Mouse (Mus musculus) lung, postnatal 0 days (tissue): Measurements from ENCODE around the gene Gramd4. TPM values are rescaled to one million over a fixed set of nuclear protein-coding genes. Genes with fewer than 3 reads are reported as not detected.

ENCODE experiments used
- ATAC-seq: fragments of 200-750 bp; cut with Nextera tagmentation; 2 replicates; pipeline ENCODE4 v1.8.0; 2017; ENCODE audit warnings: moderate library complexity
- DNase-seq: peaks from one replicate; pipeline ENCODE4 v3.0.0-alpha.2; 2016; ENCODE audit warnings: low spot score
- H3K27ac ChIP-seq: fragments of 300-500 bp; sonication (generic); 2 replicates; pipeline ENCODE4 v1.5.1; 2014; ENCODE audit warnings: antibody characterized with exemption, mild to moderate bottlenecking, low read length, mixed read lengths
- H3K27me3 ChIP-seq: fragments of 300-500 bp; sonication (generic); replicated peaks from 2 replicates; pipeline ENCODE4 v1.6.1; 2014; ENCODE audit warnings: low read length, mixed read lengths; ENCODE audit not compliant: insufficient read depth
- H3K36me3 ChIP-seq: fragments of 300-500 bp; sonication (generic); 2 replicates; pipeline ENCODE4 v1.6.1; 2014; ENCODE audit warnings: low read length, mixed read lengths; ENCODE audit not compliant: insufficient read depth
- H3K4me1 ChIP-seq: fragments of 300-500 bp; sonication (generic); 2 replicates; pipeline ENCODE4 v1.6.1; 2014; ENCODE audit warnings: antibody characterized with exemption, low read depth, low read length, mixed read lengths; ENCODE audit not compliant: insufficient read depth
- H3K4me2 ChIP-seq: fragments of 300-500 bp; sonication (generic); replicated peaks from 2 replicates; pipeline ENCODE4 v1.6.1; 2014; ENCODE audit warnings: low read depth, mild to moderate bottlenecking, low read length, moderate library complexity, mixed read lengths
- H3K4me3 ChIP-seq: fragments of 300-500 bp; sonication (generic); 2 replicates; pipeline ENCODE4 v1.5.1; 2014; ENCODE audit warnings: low read depth, low read length
- H3K9ac ChIP-seq: fragments of 300-500 bp; sonication (generic); replicated peaks from 2 replicates; pipeline ENCODE4 v1.6.1; 2014; ENCODE audit warnings: low read depth, mild to moderate bottlenecking
- H3K9me3 ChIP-seq: fragments of 300-500 bp; sonication (generic); 2 replicates; pipeline ENCODE4 v1.6.1; 2016; ENCODE audit warnings: low read length, mixed read lengths
- CTCF ChIP-seq: IDR thresholded peaks from 2 replicates; pipeline ENCODE4 v1.5.1; 2016; ENCODE audit warnings: antibody characterized with exemption, mild to moderate bottlenecking
- EP300 ChIP-seq: IDR thresholded peaks from 2 replicates; pipeline ENCODE4 v1.6.1; 2016; ENCODE audit warnings: antibody characterized with exemption, mild to moderate bottlenecking, control low read depth
- WGBS: fragments of 180-500 bp; shearing (Covaris S2); extraction: QIAGEN DNeasy Blood & Tissue Kit; methylation state at CpG from one replicate; pipeline ENCODE4 v1.1.7; 2014; 5-methylcytosine and 5-hydroxymethylcytosine counted together
- polyA plus RNA-seq: library from polyadenylated mRNA; unstranded; fragments of >200 nt; fragmentation: Nextera tagmentation; extraction: Ambion mirVana; gene quantifications from 2 replicates; pipeline ENCODE4 v1.2.1, GENCODE M21; 2015

The Gramd4 gene
- polyA plus RNA-seq, 1 experiment from 2014 or later, result 11.1 TPM

DNA sequence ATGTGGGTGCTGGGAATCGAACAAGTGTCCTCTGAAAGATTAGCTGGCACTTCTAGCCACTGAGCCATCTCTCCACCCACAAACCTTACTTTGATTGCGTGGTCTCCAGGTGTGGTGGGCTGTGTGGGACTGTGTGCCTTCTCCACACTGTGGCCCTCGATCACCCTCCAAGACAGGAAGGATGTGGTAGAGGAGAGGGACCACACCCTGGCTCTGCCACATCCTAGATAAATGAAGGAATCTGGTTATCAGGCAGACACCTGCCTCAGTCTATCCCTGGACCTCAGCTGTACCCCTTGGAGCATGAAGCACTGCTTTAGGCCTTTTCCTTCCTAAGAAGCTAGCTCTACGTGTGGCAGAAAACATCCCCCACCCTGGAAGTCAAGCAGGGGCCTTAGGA lies 65.9 kb downstream of the Gramd4 start:
- no peaks in the 10 kb centered on the region for H3K9me3 ChIP-seq
- TF ChIP-seq CTCF, result no peak
- TF ChIP-seq EP300, result no peak
- DNase-seq (no peak), ATAC-seq (no peak)
- 0 out of 2 replicates have a peak, but pooled peaks cover 11% of the 10 kb centered on the region for H3K36me3 ChIP-seq
- H3K9ac ChIP-seq, result no peak overlapping the region
- H3K4me1 ChIP-seq, result no peaks in the 10 kb centered on the region
- no peak overlapping the region for H3K27ac ChIP-seq
- WGBS, result 80% methylated on average over 4 of the region's 4 CpGs
- no peaks in the 10 kb centered on the region for H3K27me3 ChIP-seq
- no peak overlapping the region for H3K4me2 ChIP-seq
- H3K4me3 ChIP-seq, result no peak overlapping the region

- peak; percentile 71 for ATAC-seq
- 27% methylated on average over 1 of the region's 1 CpGs for WGBS
- no peak overlapping the region for H3K27ac ChIP-seq
- no peak overlapping the region for H3K9ac ChIP-seq
- no peak overlapping the region for H3K4me2 ChIP-seq
- H3K36me3 ChIP-seq, result 0 out of 2 replicates have a peak, but pooled peaks cover 11% of the 10 kb centered on the region
- H3K27me3 ChIP-seq, result no peaks in the 10 kb centered on the region
- DNase-seq, result peak; percentile 78
- H3K4me3 ChIP-seq, result no peak overlapping the region
- no peaks in the 10 kb centered on the region for H3K9me3 ChIP-seq
- TF ChIP-seq CTCF (peak; percentile 83), EP300 (no peak)
- no peaks in the 10 kb centered on the region for H3K4me1 ChIP-seq
Measured at GRCm38 (mm10) chr15:86124359-86124758, 66.9 kb downstream of the Gramd4 start.

DNA sequence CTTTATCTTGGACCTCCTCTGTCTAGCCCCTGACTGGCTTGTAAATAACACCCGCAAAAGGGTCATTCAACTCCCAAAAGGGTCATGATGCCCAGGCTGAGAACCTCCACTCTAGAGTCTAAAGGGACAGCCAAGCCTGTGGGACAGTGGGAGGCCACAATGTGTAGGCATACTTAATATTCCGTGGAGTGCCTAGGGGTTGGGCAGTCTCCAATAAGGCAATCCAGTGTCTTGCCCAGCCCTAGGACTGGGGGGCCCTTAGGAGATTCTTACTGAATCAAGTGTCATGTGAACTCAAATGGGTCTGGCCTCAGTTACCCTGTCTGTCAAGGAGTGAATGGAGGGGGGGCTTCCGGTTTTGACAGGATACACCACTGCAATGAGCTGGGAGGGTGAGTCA lies 71.5 kb downstream of the Gramd4 start:
- H3K36me3 ChIP-seq, result peaks cover 23% of the 10 kb centered on the region
- no peak overlapping the region for H3K27ac ChIP-seq
- H3K4me2 ChIP-seq, result no peak overlapping the region
- H3K27me3 ChIP-seq, result no peaks in the 10 kb centered on the region
- H3K9ac ChIP-seq, result no peak overlapping the region
- WGBS, result 84% methylated on average over 3 of the region's 3 CpGs
- no peak overlapping the region for H3K4me3 ChIP-seq
- H3K4me1 ChIP-seq, result no peaks in the 10 kb centered on the region
- TF ChIP-seq CTCF (no peak), EP300 (no peak)
- ATAC-seq (no peak), DNase-seq (no peak)
- no peaks in the 10 kb centered on the region for H3K9me3 ChIP-seq

DNA sequence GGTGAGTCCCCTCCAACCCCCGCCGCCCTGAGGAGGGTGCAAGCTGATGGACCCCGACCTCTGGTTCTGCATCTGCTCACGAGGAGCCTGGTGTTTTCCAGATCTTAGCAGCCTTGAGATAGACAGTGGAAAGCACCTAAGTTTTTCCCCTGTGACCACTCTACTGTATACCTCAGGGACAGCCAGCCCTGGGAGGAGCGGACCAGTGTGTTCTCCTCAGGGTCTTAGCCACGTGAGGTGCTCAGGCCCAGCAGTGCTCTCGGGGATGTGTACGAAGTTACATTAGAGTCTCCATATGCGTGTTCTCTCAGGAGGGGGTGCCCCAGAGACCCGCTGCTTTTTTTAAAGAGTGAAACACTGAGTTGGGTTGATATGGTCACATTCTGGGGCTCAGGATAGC lies 73.2 kb downstream of the Gramd4 start:
- ATAC-seq, result no peak
- DNase-seq, result no peak
- no peaks in the 10 kb centered on the region for H3K9me3 ChIP-seq
- no peak overlapping the region for H3K4me3 ChIP-seq
- WGBS, result 89% methylated on average over 10 of the region's 10 CpGs
- H3K36me3 ChIP-seq, result peaks cover 23% of the 10 kb centered on the region
- TF ChIP-seq CTCF (no peak), EP300 (no peak)
- no peaks in the 10 kb centered on the region for H3K4me1 ChIP-seq
- no peak overlapping the region for H3K27ac ChIP-seq
- H3K4me2 ChIP-seq, result no peak overlapping the region
- H3K9ac ChIP-seq, result no peak overlapping the region
- H3K27me3 ChIP-seq, result no peaks in the 10 kb centered on the region

GRCm38 (mm10) chr15:86134941-86135783 lies 77.7 kb downstream of the Gramd4 start:
- TF ChIP-seq EP300 (no peak), CTCF (peak; percentile 95)
- 38% methylated on average over 18 of the region's 18 CpGs for WGBS
- Histone ChIP-seq H3K9ac (no peak overlapping the region), H3K36me3 (peaks cover 17% of the 10 kb centered on the region), H3K27ac (no peak overlapping the region), H3K4me1 (no peaks in the 10 kb centered on the region), H3K4me2 (no peak overlapping the region), H3K4me3 (no peak overlapping the region), H3K9me3 (no peaks in the 10 kb centered on the region), H3K27me3 (no peaks in the 10 kb centered on the region)
- ATAC-seq (peak; percentile 47), DNase-seq (peak; percentile 82)

DNA sequence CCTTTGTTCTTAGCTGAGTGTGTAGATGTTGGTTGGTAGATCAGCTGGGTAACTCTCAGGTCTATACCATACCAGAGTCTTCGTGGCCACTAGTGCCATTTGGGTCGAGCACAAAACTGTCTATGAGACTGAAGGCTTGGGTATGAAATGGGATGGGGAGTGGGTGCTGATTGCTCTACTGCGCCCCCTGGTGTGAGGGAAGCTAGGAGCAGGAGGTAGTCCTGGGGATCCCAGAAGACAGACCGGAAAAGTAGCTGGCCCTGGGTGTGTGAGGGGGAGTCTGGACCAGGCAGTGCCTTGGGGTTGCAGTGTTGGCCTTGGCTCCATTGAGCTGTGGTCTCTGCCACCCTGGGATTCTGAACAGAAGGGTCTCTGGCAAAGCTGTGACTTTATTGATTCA lies 80.1 kb downstream of the Gramd4 start:
- no peak overlapping the region for H3K4me3 ChIP-seq
- no peaks in the 10 kb centered on the region for H3K9me3 ChIP-seq
- TF ChIP-seq CTCF, result peak; percentile 70
- no peak for TF ChIP-seq EP300
- peaks cover 11% of the 10 kb centered on the region for H3K36me3 ChIP-seq
- no peak overlapping the region for H3K4me2 ChIP-seq
- no peaks in the 10 kb centered on the region for H3K27me3 ChIP-seq
- H3K27ac ChIP-seq, result no peak overlapping the region
- WGBS, result 55% methylated on average over 4 of the region's 4 CpGs
- no peak for DNase-seq
- H3K9ac ChIP-seq, result no peak overlapping the region
- no peaks in the 10 kb centered on the region for H3K4me1 ChIP-seq
- no peak; the same call in 1 of the 2 replicates for ATAC-seq
